Mouse (Mus musculus) kidney, adult 2 months (tissue): Measurements from ENCODE around the gene Sdr39u1. TPM values are rescaled to one million over a fixed set of nuclear protein-coding genes. Genes with fewer than 3 reads are reported as not detected.
A peak's percentile ranks its signal among the peaks of the same experiment; 100 is the strongest.

ENCODE experiments used
- DNase-seq: peaks from one replicate; pipeline ENCODE4 v3.0.0; 2021
- H3K27ac ChIP-seq: fragments of 200-500 bp; 2 replicates; pipeline ENCODE4 v1.5.1; 2012; ENCODE audit warnings: low read depth, low read length, control low read depth, inconsistent platforms; ENCODE audit not compliant: insufficient read depth
- H3K27me3 ChIP-seq: fragments of 200-500 bp; replicated peaks from 2 replicates; pipeline ENCODE4 v1.6.1; 2012; ENCODE audit warnings: mild to moderate bottlenecking, moderate library complexity, low read length, inconsistent platforms; ENCODE audit not compliant: control insufficient read depth, insufficient read depth
- H3K36me3 ChIP-seq: fragments of 200-500 bp; 2 replicates; pipeline ENCODE4 v1.6.1; 2012; ENCODE audit warnings: mild to moderate bottlenecking, moderate library complexity, low read length, inconsistent platforms; ENCODE audit not compliant: control insufficient read depth, insufficient read depth
- H3K4me1 ChIP-seq: fragments of 200-500 bp; 2 replicates; pipeline ENCODE4 v1.6.1; 2011; ENCODE audit warnings: low read length; ENCODE audit not compliant: control insufficient read depth, insufficient read depth
- H3K4me3 ChIP-seq: fragments of 200-500 bp; 2 replicates; pipeline ENCODE4 v1.5.1; 2011; ENCODE audit warnings: mild to moderate bottlenecking, low read depth, low read length, control low read depth; ENCODE audit not compliant: insufficient read depth
- CTCF ChIP-seq: fragments of 200-500 bp; conservative IDR thresholded peaks from 2 replicates; pipeline ENCODE4 v1.5.1; 2011; ENCODE audit warnings: low read depth, mild to moderate bottlenecking, control low read depth, low read length, moderate library complexity, mixed read lengths; ENCODE audit not compliant: insufficient read depth, insufficient read length
- POLR2A ChIP-seq: fragments of 200-500 bp; IDR thresholded peaks from one replicate; pipeline ENCODE4 v1.6.1; 2011; ENCODE audit warnings: low read depth, low read length, control low read depth
- WGBS: fragments of 180-500 bp; shearing (Covaris S2); methylation state at CpG from one replicate; pipeline ENCODE4 v1.1.7; 2018; 5-methylcytosine and 5-hydroxymethylcytosine counted together
- polyA plus RNA-seq: library from polyadenylated mRNA; depleted of rRNA; stranded (reverse); fragments of >200 nt; gene quantifications from 2 replicates; pipeline ENCODE4 v1.2.3, GENCODE M21; 2012; rRNA removed

Sdr39u1 gene
- polyA plus RNA-seq, 1 experiment = 132 TPM

DNA sequence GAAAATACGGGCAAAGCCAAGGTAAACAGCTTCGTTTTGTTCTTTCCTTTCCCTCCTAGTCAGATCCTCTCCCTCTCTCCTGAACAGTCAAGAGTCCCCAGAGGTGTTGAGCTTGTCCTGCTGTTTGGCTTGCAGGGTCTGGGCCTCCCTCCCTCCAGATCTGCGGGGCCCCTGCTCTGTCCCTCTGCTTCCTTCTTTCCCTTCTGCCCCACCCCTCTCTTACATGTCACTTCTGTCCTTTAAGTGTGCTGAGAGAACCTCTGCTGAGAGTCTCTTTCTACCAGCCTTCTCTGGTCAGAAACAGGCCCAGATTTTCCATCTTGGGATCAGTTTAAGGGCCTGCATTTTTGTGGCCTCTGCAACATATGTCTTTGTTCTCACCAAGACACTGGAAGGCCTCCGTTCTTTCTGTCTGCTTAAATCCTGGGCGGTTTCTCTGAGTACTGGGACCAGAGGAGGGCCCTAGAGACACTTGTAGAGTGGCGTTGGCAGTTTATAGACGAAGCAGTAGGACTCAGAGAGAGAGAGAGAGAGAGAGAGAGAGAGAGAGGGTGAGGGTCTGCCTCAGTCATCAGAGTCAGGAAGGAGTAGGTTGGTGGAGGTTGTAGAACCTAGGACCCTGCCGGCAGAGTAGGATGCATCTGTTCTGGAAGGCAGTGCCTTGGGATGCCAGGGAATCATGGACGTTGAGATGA, 45.5 kb downstream of the Sdr39u1 start:
- H3K4me3 ChIP-seq = peak overlapping the region; percentile 70
- 5% methylated on average over 9 of the region's 9 CpGs for WGBS
- peak overlapping the region; percentile 22 for H3K27ac ChIP-seq
- peak; percentile 29 for DNase-seq
- H3K36me3 ChIP-seq = no peaks in the 10 kb centered on the region
- H3K27me3 ChIP-seq = no peaks in the 10 kb centered on the region
- H3K4me1 ChIP-seq = peaks cover 8% of the 10 kb centered on the region; the same call in 1 of the 2 replicates
- no peak for TF ChIP-seq POLR2A
- TF ChIP-seq CTCF = no peak

- TF ChIP-seq POLR2A (no peak), CTCF (no peak)
- no peaks in the 10 kb centered on the region for H3K36me3 ChIP-seq
- H3K4me1 ChIP-seq = peaks cover 8% of the 10 kb centered on the region; the same call in 1 of the 2 replicates
- peak within 1 kb of the TSS; percentile 22 for H3K27ac ChIP-seq
- 6% methylated on average over 29 of the region's 33 CpGs for WGBS
- peak within 1 kb of the TSS; percentile 70 for H3K4me3 ChIP-seq
- DNase-seq = peak; percentile 69
- no peaks in the 10 kb centered on the region for H3K27me3 ChIP-seq
These were observed 46.3 kb downstream of the Sdr39u1 start, which contains the start of gene Nynrin for GRCm38 (mm10) chr14:55853621-55854285. Gene Nynrin (plus strand): TSS chr14:55854010.

GRCm38 (mm10) chr14:55852646-55853551, 47.2 kb downstream of the Sdr39u1 start:
- Histone ChIP-seq H3K27ac (no peak overlapping the region), H3K27me3 (no peaks in the 10 kb centered on the region), H3K4me3 (peak overlapping the region; percentile 70; the same call in 1 of the 2 replicates), H3K4me1 (peaks cover 8% of the 10 kb centered on the region; the same call in 1 of the 2 replicates), H3K36me3 (no peaks in the 10 kb centered on the region)
- TF ChIP-seq POLR2A (no peak), CTCF (no peak)
- 37% methylated on average over 11 of the region's 11 CpGs for WGBS
- no peak for DNase-seq

DNA sequence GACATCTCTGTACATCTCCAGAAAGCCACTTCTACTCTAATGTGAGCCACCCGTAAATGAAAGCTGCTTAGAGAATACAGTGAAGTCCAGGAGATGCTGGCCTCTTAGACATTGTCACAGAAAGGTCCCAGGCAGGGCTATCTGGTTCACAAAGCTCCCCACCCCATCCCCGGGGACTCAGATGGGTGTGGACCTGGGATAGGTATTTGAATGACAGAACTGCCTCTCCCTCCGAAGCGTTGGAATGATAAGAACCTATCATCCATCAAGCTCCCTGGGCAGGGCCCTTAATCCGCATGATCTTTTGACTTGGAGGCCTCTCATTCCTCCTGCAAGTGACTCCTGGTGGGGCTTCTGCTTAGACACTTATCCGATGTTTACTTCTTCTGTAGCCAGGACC, 49.2 kb downstream of the Sdr39u1 start:
- no peak for DNase-seq
- Histone ChIP-seq H3K27ac (no peak overlapping the region), H3K4me3 (no peak overlapping the region), H3K4me1 (peaks cover 13% of the 10 kb centered on the region; the same call in 1 of the 2 replicates), H3K36me3 (no peaks in the 10 kb centered on the region), H3K27me3 (no peaks in the 10 kb centered on the region)
- 78% methylated on average over 6 of the region's 6 CpGs for WGBS
- TF ChIP-seq POLR2A (no peak), CTCF (no peak)

Other genes starting within 250 kb of the Sdr39u1 start
- 22.4 and 27.2 TPM in 2 replicates for gene Mdp1, start 239.8 kb downstream of the Sdr39u1 start, polyA plus RNA-seq
- 18.7 and 21.7 TPM in 2 replicates for gene Gmpr2, start 228.4 kb downstream of the Sdr39u1 start, polyA plus RNA-seq
- gene Nedd8, start 228.2 kb downstream of the Sdr39u1 start, polyA plus RNA-seq = 321 and 438 TPM in 2 replicates
- gene Tinf2, start 218.5 kb downstream of the Sdr39u1 start, polyA plus RNA-seq = 9.9 and 10.2 TPM in 2 replicates
- gene Tgm1, start 186.4 kb downstream of the Sdr39u1 start, polyA plus RNA-seq = 29.6 and 30.1 TPM in 2 replicates
- 70.0 and 86.9 TPM in 2 replicates for gene Rabggta, start 178.0 kb downstream of the Sdr39u1 start, polyA plus RNA-seq
- gene Dhrs1, start 154.6 kb downstream of the Sdr39u1 start, polyA plus RNA-seq = 223 and 228 TPM in 2 replicates
- gene Nop9, start 154.6 kb downstream of the Sdr39u1 start, polyA plus RNA-seq = 12.9 and 16.1 TPM in 2 replicates
- gene Cideb, start 141.8 kb downstream of the Sdr39u1 start, polyA plus RNA-seq = 485 and 513 TPM in 2 replicates
- 0.56 and 0.76 TPM in 2 replicates for gene Ltb4r2, start 138.9 kb downstream of the Sdr39u1 start, polyA plus RNA-seq
- 0.75 and 1.1 TPM in 2 replicates for gene Ltb4r1, start 134.3 kb downstream of the Sdr39u1 start, polyA plus RNA-seq
- 16.8 and 16.9 TPM in 2 replicates for gene Adcy4, start 116.2 kb downstream of the Sdr39u1 start, polyA plus RNA-seq
- gene Ripk3, start 111.4 kb downstream of the Sdr39u1 start, polyA plus RNA-seq = 3.5 and 4.7 TPM in 2 replicates
- gene Nfatc4, start 77.1 kb downstream of the Sdr39u1 start, polyA plus RNA-seq = 4.3 and 5.0 TPM in 2 replicates
- gene Nynrin, start 46.3 kb downstream of the Sdr39u1 start, polyA plus RNA-seq = 6.6 and 7.6 TPM in 2 replicates
- gene Cbln3, start 15.9 kb downstream of the Sdr39u1 start, polyA plus RNA-seq = 0.08 and 0.13 TPM in 2 replicates
- 11.1 and 11.9 TPM in 2 replicates for gene Khnyn, start 15.3 kb downstream of the Sdr39u1 start, polyA plus RNA-seq
- 0.42 and 0.99 TPM in 2 replicates for gene Cma1, start 44.4 kb upstream of the Sdr39u1 start, polyA plus RNA-seq
- not detected in 2 replicates for gene Cma2, start 50.7 kb upstream of the Sdr39u1 start, polyA plus RNA-seq
- not detected in 2 replicates for gene Mcpt1, start 117.7 kb upstream of the Sdr39u1 start, polyA plus RNA-seq
- gene Mcpt9, start 130.2 kb upstream of the Sdr39u1 start, polyA plus RNA-seq = not detected in 2 replicates
- gene Mcpt2, start 141.7 kb upstream of the Sdr39u1 start, polyA plus RNA-seq = not detected in 2 replicates
- 0.50 and 0.95 TPM in 2 replicates for gene Mcpt4, start 162.0 kb upstream of the Sdr39u1 start, polyA plus RNA-seq
- not detected in 2 replicates for gene Mcpt8, start 185.0 kb upstream of the Sdr39u1 start, polyA plus RNA-seq
- not detected in 2 replicates for gene Ctsg, start 202.3 kb upstream of the Sdr39u1 start, polyA plus RNA-seq
- gene Gzme, start 220.3 kb upstream of the Sdr39u1 start, polyA plus RNA-seq = not detected in 2 replicates
- not detected in 2 replicates for gene Gzmd, start 232.3 kb upstream of the Sdr39u1 start, polyA plus RNA-seq